Mouse (Mus musculus): ENCODE results near the gene Cma1.

DNA sequence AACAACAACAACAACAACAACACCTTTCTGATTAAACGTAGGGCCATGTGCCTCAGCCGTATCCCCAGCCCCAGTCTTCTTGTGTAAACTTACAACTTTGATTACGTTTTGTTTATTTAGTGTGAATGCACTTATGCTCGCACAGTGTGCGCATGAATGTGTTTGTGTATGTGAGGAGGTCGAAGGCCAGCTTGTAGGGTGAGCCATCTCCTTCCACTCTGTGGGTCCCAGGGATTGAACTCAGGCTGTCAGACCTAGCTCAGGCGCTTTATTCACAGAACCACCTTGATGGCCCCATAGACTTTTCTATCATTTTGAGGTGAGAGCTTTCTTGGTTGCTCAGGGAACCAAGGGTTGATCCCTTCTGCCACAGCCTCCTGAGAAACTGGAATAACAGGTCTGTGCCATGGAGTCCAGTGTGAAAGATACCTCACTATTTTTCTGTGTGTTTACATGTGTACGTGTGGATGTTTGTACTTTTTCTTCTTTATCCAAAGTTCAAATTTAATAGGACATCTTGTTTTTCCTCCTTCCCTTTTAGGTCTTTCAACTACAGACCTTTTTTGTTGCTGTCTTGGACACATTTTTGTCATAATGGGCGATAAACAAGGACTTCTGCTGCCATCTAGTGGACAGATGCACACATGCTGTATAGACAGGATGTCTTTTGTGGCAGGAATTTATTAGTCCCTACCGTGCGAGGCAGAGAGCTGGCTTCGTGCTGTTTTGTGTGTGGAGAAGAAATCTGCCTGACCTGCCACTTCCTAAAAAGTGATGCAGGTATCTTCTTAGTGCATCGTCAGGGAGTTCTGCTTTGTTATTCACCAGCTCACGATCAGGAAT lies 26.0 kb downstream of the Cma1 start:
- no peak for TF ChIP-seq POLR2A (IDR thresholded peaks at IDR 0.05; ENCODE audit: low read depth, low read length)
- 0 out of 2 replicates have a peak, but pooled peaks have one; percentile 5 for TF ChIP-seq CTCF (IDR thresholded peaks at IDR 0.05; ENCODE audit: borderline replicate concordance, insufficient read depth, low read length)

Data from embryonic fibroblast, embryonic 13.5 days (primary cell).